Mouse (Mus musculus): ENCODE results near the gene Creb1.
"Not testable (repeated sequence)": the region's sequence is repeated elsewhere in the genome, so short reads cannot be mapped to it uniquely, and the experiment has no call there.

Creb1 gene

DNA sequence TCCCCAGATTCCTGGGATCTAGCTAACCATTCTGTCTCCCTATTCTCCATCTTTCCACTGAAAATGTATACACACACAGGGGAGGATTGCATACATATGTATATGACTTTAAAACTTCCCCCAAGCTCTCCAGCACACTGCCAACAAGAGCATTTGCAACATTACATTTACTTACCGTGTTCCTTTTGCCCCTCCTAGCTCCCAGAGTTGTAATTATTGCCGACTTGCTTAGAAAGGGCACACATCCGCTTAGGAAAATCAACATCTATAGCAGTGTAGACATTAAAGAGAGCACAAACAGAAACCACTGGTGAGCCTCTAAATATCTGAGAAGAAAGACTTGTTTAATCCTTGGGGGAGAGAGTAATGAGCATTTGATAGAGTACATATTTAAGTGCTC lies 85.8 kb downstream of the Creb1 start:
- no peak for DNase-seq (ENCODE audit: low spot score)

DNA sequence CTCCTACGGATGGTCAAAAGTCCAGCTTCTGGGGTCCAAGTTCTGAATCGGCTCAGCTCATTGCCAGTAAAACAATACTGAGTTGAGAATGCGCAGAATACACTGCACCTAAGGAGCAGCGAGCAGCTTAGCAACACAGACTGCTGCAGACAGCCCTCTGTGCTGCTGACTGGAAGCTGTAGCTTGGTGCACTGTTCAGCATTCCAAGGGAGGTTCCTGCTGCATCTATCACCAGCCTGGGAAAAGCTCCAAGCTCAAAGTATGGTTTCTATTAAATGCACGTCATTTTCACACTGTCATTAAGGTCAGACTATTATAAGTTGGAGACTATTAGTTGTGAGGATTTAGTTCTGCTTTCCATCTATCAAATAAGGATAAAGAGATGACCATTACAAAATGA lies 88.7 kb downstream of the Creb1 start:
- no peak for DNase-seq (ENCODE audit: low spot score)

DNA sequence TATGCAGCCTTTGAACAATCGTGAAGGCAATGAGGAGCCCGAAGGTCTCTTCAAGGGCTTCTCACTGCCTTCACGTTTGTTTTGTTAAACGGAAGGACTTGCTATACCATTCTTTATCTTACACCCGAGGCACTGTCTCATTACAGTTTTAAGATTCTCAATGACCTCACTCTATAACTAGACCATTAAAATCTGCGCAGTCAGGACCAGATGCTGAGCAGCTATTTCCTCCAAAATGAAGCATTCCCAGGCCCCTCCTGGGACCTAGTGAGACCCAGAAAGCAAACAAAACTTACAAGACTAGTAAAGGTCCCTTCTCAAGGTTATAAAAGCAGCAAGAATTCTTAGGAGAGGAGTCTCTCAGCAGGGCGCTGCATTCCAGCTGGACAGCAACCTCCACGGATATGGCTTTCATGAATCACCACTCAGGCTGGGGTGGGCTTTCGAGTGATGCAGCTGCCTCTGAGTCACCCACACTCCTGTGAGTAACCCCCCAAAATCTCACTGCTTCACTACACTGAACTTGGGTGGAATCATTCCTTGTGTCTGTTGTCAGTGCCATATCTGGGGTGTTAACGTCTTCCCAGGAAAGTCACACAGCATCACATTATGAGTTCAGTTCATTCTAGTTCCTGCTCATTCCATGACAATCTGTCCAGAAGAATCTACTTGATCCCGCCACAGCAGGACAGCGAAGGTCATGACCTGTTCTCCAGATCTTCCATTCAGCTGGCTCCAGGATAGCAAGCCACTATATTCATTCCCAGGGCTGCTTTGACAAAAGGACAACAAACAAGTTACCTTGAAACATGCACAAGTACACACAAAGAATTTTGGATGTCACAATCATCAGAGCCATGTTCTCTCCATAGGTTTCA lies 91.4 kb downstream of the Creb1 start:
- no peak for DNase-seq (ENCODE audit: low spot score)

DNA sequence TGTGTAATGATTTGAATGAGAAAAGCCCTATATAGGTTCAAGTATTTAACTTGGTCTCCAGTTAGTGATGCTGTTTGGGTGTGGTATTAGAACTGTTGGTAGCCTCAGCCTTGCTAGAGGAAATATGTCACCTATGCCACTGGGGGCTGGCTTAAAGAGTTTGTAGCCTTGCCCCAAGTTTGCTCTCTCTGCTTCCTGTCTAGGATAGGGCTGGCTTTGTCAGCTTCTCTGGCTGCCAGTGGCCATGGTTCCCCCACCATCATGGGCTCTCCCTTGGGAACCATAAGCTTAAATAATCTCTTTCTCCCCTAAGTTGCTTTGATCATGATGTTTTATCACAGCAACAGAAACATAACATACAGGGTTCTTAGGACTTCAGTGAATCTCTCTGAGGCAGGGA lies 92.8 kb downstream of the Creb1 start:
- DNase-seq (ENCODE audit: low spot score): no peak

DNA sequence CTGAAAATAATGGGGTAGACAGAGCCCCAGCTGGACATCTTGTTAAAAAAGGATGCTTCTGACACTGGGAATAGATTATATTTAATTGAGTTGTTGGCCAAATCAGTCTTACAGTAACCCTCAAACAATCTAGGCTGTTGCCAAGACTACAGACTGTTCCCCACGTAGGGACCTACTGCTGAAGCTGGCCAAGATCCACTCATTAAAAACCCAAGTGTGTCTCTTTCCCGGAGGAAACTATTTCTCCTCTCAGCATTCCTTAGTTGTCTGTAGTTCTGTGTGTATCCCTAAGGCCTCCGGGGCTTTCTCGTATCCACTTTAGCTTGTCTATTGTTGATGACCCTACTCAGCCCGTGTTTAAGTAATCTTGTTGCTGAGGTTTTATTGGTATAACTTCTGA lies 99.1 kb downstream of the Creb1 start:
- no peak for DNase-seq (ENCODE audit: low spot score)

DNA sequence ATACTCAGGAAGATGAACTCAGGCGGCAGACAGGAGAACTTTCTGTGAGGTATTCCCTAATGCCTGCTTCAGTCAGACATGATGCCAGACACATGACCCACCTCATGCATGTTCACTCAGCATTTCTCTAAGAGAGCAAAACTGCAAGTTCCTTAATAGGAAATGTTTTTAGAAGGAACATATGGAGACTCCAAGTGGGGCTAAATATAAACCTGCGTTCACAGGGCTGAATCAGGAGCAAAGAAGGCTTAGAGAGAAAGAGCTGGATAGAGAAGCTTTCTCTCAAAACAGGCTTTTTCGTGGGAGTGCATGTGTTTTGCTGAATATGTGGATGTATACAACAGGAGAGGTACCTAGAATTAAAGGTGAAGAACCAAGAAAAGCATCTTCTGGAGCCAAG lies 100.8 kb downstream of the Creb1 start:
- no peak for DNase-seq (ENCODE audit: low spot score)

DNA sequence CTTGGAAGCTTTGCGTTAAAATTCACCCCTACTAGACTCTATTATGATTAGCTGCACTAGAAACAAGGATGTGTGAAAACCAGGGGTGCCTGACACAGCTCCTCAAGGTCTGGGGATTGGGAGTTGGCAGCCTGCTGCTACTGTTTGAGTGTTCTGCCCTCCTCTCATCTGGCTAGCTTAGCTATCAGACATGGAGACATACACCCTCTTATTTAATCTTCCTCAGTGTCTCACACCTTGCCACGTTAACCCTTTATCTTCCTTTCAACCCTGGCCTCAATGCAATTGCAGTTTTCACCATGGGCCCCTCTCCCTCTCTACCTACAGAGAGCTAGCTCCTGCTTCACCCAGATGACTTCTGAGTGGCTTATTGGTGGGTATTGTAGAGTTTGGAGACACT lies 103.2 kb downstream of the Creb1 start:
- no peak for DNase-seq (ENCODE audit: low spot score)

DNA sequence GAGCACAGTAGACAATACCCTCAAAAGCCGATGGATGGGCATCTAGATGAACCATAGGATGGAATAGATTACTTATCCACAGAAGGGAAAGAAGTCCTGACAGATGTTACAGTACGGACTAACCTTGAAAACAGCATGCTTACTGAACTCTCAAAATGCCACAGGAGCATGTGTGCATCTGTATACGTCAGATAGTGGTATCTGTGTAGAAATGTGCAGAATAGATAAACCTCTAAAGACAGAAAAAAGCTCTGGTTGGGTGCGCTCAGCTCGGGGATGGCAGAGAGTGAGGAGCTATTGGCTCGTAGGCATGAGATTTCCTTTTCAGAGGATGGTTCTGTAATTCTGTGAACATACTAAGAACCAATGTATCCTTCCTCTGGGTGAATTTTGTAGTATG lies 106.8 kb downstream of the Creb1 start:
- DNase-seq (ENCODE audit: low spot score): no peak

DNA sequence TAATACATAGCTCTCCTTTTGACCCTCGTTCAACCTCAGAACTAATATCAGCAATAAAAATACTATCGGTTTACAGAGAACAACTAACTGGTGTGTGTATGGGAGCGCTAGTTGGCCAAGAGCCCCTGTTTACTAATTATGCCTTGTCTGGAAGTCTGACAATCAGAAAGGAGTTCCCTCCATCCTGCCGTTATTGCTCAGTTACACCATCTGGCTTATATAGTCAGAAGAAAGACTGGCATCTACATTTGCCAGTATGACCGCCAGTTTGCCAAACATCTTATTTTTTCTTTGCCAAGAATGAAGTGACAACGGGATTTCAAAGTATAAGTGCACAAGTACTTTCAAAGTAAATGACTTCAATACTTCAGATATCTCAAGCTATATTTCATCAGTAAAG lies 108.6 kb downstream of the Creb1 start:
- DNase-seq (ENCODE audit: low spot score): no peak

DNA sequence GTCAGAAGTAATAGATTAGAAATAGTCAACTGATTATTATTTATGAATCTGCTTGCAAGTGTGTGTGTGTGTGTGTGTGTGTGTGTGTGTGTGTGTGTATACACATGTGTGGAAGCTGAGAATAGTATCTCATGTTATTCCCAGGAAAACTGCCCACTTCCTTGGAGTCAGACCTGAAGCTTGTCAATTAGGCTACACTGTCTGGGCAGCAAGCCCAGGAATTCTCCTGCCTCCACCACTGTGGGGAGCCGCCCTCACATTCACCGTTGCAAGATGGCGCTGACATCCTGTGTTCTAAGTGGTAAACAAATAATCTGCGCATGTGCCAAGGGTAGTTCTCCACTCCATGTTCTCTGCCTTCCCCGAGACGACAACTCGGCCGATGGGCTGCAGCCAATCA lies 110.1 kb downstream of the Creb1 start:
- DNase-seq (ENCODE audit: low spot score): not testable (repeated sequence)

DNA sequence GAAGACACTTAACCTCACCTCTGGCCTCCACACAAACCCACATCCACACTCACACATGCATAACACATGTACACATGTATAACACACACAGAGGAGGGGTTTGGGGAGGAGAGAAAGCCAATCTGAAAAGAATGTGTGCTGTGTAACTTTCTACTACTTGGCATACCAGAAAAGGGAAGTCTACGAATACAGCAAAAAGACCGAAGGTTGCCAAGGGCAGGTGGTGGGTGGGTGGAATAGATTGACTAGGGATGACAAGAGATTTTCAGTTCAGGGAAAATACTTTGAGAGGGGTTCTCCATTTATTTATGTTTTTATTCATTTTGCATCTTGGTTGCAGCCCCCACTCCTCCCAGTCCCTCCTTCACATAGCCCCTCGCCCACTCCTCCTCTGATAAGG lies 112.1 kb downstream of the Creb1 start:
- DNase-seq (ENCODE audit: low spot score): no peak

DNA sequence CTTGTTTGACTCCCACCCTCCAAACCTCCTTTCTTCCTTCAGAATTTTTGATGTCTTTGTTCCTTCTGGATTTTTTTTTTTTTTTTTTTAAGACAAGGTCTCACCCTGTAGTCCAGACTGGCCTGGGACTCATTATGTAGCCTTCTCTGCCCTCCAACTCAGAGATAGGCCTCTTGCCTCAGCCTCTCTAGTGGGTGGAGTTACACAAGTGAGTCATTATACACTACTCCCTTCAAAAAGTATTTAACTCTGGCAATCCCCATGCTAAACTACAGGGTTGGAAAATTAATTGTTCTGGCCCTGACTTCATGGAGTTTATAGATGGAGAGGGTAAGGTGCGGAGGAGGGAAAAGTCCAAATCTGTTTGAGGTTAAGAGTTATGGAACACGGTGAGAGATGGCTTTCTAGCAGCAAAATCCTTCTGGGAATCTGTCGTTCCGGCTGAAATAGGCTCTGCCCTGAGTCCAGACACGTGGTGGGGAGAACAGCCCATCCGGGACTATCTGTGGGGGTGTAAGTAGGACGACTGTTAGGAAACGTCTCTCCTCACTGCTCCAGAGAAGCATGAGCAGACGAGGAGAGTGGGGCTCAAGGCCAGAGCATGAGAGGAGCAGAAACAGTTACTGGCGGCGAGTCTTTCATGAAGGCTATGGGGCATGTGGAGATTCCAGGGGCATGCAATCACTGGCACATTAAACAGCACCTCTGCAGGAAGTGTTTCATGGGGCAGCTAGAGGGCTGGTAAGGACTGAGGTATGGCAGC lies 117.1 kb downstream of the Creb1 start:
- no peak for DNase-seq (ENCODE audit: low spot score)

DNA sequence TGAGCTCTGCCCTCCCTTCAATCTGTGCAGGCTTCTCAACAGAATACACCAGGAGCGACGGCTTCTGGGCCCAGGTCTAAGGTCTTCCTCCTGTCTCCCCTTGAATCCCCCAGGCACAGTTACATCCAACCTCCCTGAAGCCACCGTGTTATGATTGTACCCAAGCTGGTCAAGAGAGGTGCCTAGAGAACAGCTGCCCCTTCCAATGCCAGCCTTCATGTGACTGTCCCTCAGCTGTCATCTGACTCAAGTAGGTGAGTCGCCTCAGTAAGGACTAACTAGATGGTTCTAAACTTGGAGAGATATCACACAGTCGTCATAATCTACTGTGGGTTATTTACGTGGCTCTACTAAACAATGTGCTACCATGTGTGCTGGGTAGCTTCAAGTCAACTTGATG lies 121.3 kb downstream of the Creb1 start:
- DNase-seq (ENCODE audit: low spot score): no peak

Data from urinary bladder, postnatal 14 days (tissue).